Mouse (Mus musculus): ENCODE measurements around the gene Sar1a. TPM values are rescaled to one million over a fixed set of nuclear protein-coding genes. Genes with fewer than 3 reads are reported as not detected.

Sar1a gene
- 100 to 1,000 TPM; 180 to 192 TPM for total RNA-seq (2021)
- long read RNA-seq, experiment 1, transcript Sar1a-201 (7 exons, 2,613 nt), result major isoform, 169 of 259 reads
- long read RNA-seq, experiment 1, transcript Sar1a-205 (2 exons, 483 nt), result minor isoform, 39 of 259 reads
- long read RNA-seq, experiment 1, partial matches to known transcripts, result 0 of 259 reads
- long read RNA-seq, experiment 1, other reads (novel, unspliced or antisense), result 47 of 259 reads
- long read RNA-seq, experiment 2, transcript Sar1a-205 (2 exons, 483 nt), result minor isoform, 23 of 123 reads
- long read RNA-seq, experiment 2, transcript Sar1a-201 (7 exons, 2,613 nt), result major isoform, 69 of 123 reads
- long read RNA-seq, experiment 2, partial matches to known transcripts, result 0 of 123 reads
- long read RNA-seq, experiment 2, other reads (novel, unspliced or antisense), result 28 of 123 reads

GRCm38 (mm10) chr10:61680015-61680913 lies at the start of gene Sar1a:
TSS of gene Sar1a (plus strand) at chr10:61680299.
- peak; percentile 98 to 99 for DNase-seq

GRCm38 (mm10) chr10:61632445-61632844 lies 47.7 kb upstream of the Sar1a start:
- no peak for DNase-seq

GRCm38 (mm10) chr10:61637055-61637454 lies 43.0 kb upstream of the Sar1a start:
- DNase-seq, result no peak

GRCm38 (mm10) chr10:61640363-61640762 lies 39.7 kb upstream of the Sar1a start:
- DNase-seq, result no peak

- no peak for DNase-seq
Measured at GRCm38 (mm10) chr10:61646557-61646956, 33.5 kb upstream of the Sar1a start.

- DNase-seq, result peak; percentile 88 to 92
Measured at GRCm38 (mm10) chr10:61647790-61648736, 32.0 kb upstream of the Sar1a start, which contains the start of gene Ppa1. TSS of gene Ppa1 (plus strand) at chr10:61648552.

- no peak for DNase-seq
Measured at GRCm38 (mm10) chr10:61648737-61649645, 31.1 kb upstream of the Sar1a start.

GRCm38 (mm10) chr10:61654105-61654504 lies 26.0 kb upstream of the Sar1a start:
- DNase-seq, result no peak

GRCm38 (mm10) chr10:61654691-61655090 lies 25.4 kb upstream of the Sar1a start:
- DNase-seq, result peak in 1 of 2 experiments; percentile 22

- no peak for DNase-seq
Measured at GRCm38 (mm10) chr10:61655188-61655587, 24.9 kb upstream of the Sar1a start.

GRCm38 (mm10) chr10:61656928-61657882 lies 22.9 kb upstream of the Sar1a start:
- no peak for DNase-seq

GRCm38 (mm10) chr10:61657985-61658384 lies 22.1 kb upstream of the Sar1a start:
- DNase-seq, result peak in 1 of 2 experiments; percentile 73

GRCm38 (mm10) chr10:61661887-61662286 lies 18.2 kb upstream of the Sar1a start:
- DNase-seq, result peak; percentile 45 to 46

- DNase-seq, result no peak
Measured at GRCm38 (mm10) chr10:61662391-61662988, 17.6 kb upstream of the Sar1a start.

- DNase-seq, result no peak
Measured at GRCm38 (mm10) chr10:61665111-61665510, 15.0 kb upstream of the Sar1a start.

- no peak for DNase-seq
Measured at GRCm38 (mm10) chr10:61665651-61666050, 14.4 kb upstream of the Sar1a start.

GRCm38 (mm10) chr10:61669289-61669688 lies 10.8 kb upstream of the Sar1a start:
- no peak for DNase-seq

- DNase-seq, result no peak
Measured at GRCm38 (mm10) chr10:61669896-61670295, 10.2 kb upstream of the Sar1a start.

- DNase-seq, result no peak
Measured at GRCm38 (mm10) chr10:61670758-61671157, 9.3 kb upstream of the Sar1a start.

Data from heart, adult 18-20 months (tissue).